Mouse (Mus musculus) forebrain, postnatal 0 days (tissue): ENCODE data around the gene Olfr57. TPM values are rescaled to one million over a fixed set of nuclear protein-coding genes. Genes with fewer than 3 reads are reported as not detected.
"Not testable (repeated sequence)": the region's sequence is repeated elsewhere in the genome, so short reads cannot be mapped to it uniquely, and the experiment has no call there.

Experiments
- ATAC-seq: fragments of 200-750 bp; cut with Nextera tagmentation; 2 replicates; pipeline ENCODE4 v1.8.0; 2017; ENCODE audit warnings: mild to moderate bottlenecking, moderate library complexity
- DNase-seq: peaks from one replicate; pipeline ENCODE4 v3.0.0-alpha.2; 2015
- H3K27ac ChIP-seq: fragments of 300-500 bp; sonication (generic); 2 replicates; pipeline ENCODE4 v1.5.1; 2014; ENCODE audit warnings: low read depth, mild to moderate bottlenecking, antibody characterized with exemption, low read length, moderate library complexity, mixed read lengths
- H3K27me3 ChIP-seq: fragments of 300-500 bp; sonication (generic); 2 replicates; pipeline ENCODE4 v1.6.1; 2014; ENCODE audit warnings: mild to moderate bottlenecking, low read length, mixed read lengths; ENCODE audit not compliant: insufficient read depth
- H3K36me3 ChIP-seq: fragments of 300-500 bp; sonication (generic); 2 replicates; pipeline ENCODE4 v1.6.1; 2014; ENCODE audit warnings: mild to moderate bottlenecking, moderate library complexity; ENCODE audit not compliant: insufficient read depth
- H3K4me1 ChIP-seq: fragments of 300-500 bp; sonication (generic); 2 replicates; pipeline ENCODE4 v1.6.1; 2014; ENCODE audit warnings: antibody characterized with exemption; ENCODE audit not compliant: insufficient read depth
- H3K4me2 ChIP-seq: fragments of 300-500 bp; sonication (generic); 2 replicates; pipeline ENCODE4 v1.6.1; 2014; ENCODE audit warnings: low read depth, mild to moderate bottlenecking, moderate library complexity
- H3K4me3 ChIP-seq: fragments of 300-500 bp; sonication (generic); 2 replicates; pipeline ENCODE4 v1.5.1; 2014; ENCODE audit warnings: low read depth, low read length, mixed read lengths
- H3K9ac ChIP-seq: fragments of 300-500 bp; sonication (generic); 2 replicates; pipeline ENCODE4 v1.6.1; 2014; ENCODE audit warnings: mild to moderate bottlenecking
- H3K9me3 ChIP-seq: fragments of 300-500 bp; sonication (generic); 2 replicates; pipeline ENCODE4 v1.6.1; 2016; ENCODE audit warnings: low read length
- CTCF ChIP-seq: sonication (generic); IDR thresholded peaks from 2 replicates; pipeline ENCODE4 v1.5.1; 2016; ENCODE audit warnings: antibody characterized with exemption, control low read depth, low read depth
- WGBS: fragments of 180-500 bp; shearing (Covaris S2); extraction: QIAGEN DNeasy Blood & Tissue Kit; methylation state at CpG from one replicate; pipeline ENCODE4 v1.1.7; 2014; 5-methylcytosine and 5-hydroxymethylcytosine counted together
- polyA plus RNA-seq: library from polyadenylated mRNA; unstranded; fragments of >200 nt; fragmentation: Nextera tagmentation; extraction: Ambion mirVana; gene quantifications from 2 replicates; pipeline ENCODE4 v1.2.1, GENCODE M21; 2015
- total RNA-seq: library from RNA; depleted of rRNA; stranded (reverse); fragments of >200 nt; gene quantifications from 2 replicates; pipeline ENCODE4 v1.2.3, GENCODE M21; 2014; rRNA removed

Olfr57 gene
- total RNA-seq (not detected in 2 replicates), polyA plus RNA-seq (0.21 and 0.39 TPM in 2 replicates)

DNA sequence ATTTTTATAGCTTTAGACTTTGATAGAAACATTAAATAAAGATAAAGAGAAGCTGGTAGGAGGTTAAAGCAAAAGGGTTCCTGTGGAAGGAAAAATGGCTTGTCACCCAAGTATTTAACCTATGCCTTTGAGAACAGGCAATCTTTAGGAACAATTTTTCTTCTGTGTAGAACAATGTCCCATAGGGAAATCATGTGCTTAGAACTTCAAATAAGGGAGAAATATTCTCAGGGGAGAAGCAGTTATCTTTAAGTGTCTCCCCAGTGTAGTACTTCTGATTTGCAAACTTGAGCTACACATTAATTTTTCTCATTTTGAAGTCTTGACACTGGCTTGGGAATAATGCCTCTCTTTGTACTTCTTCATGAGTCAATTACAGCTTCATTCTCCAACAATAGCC is at the start of gene Olfr57:
TSS of gene Olfr57 (plus strand) at position 301 of the 400 bp plus-strand sequence.
- Histone ChIP-seq H3K27ac (no peak within 1 kb of the TSS), H3K36me3 (no peaks in the 10 kb centered on the region), H3K4me2 (no peak within 1 kb of the TSS), H3K9ac (no peak within 1 kb of the TSS), H3K9me3 (no peaks in the 10 kb centered on the region), H3K4me3 (no peak within 1 kb of the TSS), H3K4me1 (no peaks in the 10 kb centered on the region), H3K27me3 (no peaks in the 10 kb centered on the region)
- no peak for TF ChIP-seq CTCF
- DNase-seq (no peak), ATAC-seq (no peak)

DNA sequence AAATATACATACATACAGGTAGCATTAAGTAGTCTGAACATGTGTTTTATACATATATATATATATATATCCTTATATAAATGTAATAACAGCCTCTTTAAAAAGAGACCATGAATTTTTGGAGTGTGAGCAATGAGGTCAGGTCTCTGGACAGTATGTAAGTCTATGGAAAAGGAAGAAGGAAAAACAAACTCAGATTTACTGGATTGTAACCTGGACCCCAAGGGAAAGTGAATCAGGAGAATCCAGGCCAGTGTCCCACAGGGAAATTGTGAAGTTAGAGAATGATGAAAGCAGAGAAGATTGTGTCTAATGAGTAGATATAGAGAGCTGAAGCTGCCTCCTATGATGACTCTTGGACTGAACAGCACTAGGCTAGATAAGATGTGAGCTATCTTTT is 47.8 kb upstream of the Olfr57 start, which contains the start of gene Olfr1352:
TSS of gene Olfr1352 (plus strand) at position 301 of the 400 bp plus-strand sequence.
- H3K9ac ChIP-seq = no peak within 1 kb of the TSS
- H3K36me3 ChIP-seq = no peaks in the 10 kb centered on the region
- H3K4me3 ChIP-seq = no peak within 1 kb of the TSS
- no peaks in the 10 kb centered on the region for H3K9me3 ChIP-seq
- no peaks in the 10 kb centered on the region for H3K27me3 ChIP-seq
- no peak within 1 kb of the TSS for H3K27ac ChIP-seq
- no peak for TF ChIP-seq CTCF
- H3K4me1 ChIP-seq = no peaks in the 10 kb centered on the region
- ATAC-seq (no peak), DNase-seq (no peak)
- no peak within 1 kb of the TSS for H3K4me2 ChIP-seq

DNA sequence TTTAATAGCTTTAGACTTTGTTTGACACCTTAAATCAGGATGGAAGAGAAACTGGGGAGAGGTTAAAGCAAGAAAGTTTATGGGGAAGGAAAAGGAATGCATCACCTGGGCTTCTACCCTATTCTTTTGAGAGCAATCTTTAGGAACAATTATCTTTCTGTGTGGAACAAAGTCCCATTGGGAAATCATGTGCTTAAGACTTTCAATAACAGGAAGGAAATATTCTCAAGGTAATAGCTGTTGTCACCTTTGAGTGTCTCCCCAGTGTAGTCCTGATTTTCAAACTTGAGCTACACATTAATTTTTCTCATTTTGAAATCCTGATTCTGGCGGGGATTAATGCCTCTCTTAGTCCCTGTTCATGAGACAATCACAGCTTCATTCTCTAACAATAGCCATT is 16.4 kb upstream of the Olfr57 start, which contains the start of gene Olfr1351:
TSS of gene Olfr1351 (plus strand) at position 301 of the 400 bp plus-strand sequence.
- WGBS = 74% methylated on average over 1 of the region's 1 CpGs
- H3K36me3 ChIP-seq = no peaks in the 10 kb centered on the region

DNA sequence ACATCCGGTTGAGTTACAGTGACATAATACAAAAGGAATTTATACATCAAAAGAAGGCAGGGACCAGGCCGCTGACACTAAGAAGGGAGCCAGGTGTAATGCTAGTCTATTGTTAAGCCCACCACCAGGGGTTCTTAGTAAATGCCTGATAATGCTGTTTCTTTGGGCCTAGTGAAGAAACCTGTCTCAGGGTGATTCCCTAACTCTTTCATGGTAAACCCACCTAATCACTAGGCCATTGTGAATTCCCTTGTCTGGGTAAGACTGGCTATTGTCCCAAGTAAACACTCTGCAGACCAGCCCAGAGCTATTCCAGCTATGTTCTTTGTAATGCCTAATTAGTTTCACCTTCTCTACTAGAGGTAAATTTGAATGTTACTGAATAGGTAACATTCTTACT is 13.9 kb downstream of the Olfr57 start:
- H3K27ac ChIP-seq, H3K4me1 ChIP-seq, H3K27me3 ChIP-seq, ATAC-seq, H3K4me3 ChIP-seq, DNase-seq, H3K36me3 ChIP-seq, H3K4me2 ChIP-seq, H3K9ac ChIP-seq, H3K9me3 ChIP-seq: not testable (repeated sequence)
- 74% methylated on average over 2 of the region's 2 CpGs for WGBS

More for the DNA sequence above, 16.4 kb upstream of the Olfr57 start, which contains the start of gene Olfr1351:
- H3K9ac ChIP-seq = no peak within 1 kb of the TSS
- no peaks in the 10 kb centered on the region for H3K27me3 ChIP-seq
- ATAC-seq (no peak), DNase-seq (no peak)
- no peak within 1 kb of the TSS for H3K27ac ChIP-seq
- no peak for TF ChIP-seq CTCF
- H3K9me3 ChIP-seq = no peaks in the 10 kb centered on the region
- H3K4me2 ChIP-seq = no peak within 1 kb of the TSS
- H3K4me3 ChIP-seq = no peak within 1 kb of the TSS
- no peaks in the 10 kb centered on the region for H3K4me1 ChIP-seq

DNA sequence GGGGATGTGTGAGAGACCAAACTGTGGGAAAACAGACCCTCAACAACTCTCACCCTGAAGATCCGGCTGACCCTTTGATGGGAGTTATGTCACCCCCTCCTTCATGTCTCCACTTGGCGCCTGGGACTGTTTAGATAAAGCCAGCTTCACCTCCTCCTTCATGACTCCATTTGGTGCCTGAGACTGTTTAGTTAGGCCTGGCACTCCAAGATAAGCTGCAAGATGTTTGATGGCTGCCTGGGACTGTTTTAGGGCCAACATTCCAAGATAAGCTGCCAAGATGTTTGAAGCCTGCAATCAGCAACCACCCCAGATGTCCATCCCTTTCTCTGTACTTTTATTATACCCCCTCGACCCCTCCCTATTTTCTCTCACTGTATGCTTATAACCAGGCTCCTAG is 28.8 kb downstream of the Olfr57 start:
- H3K4me2 ChIP-seq, H3K27me3 ChIP-seq, H3K27ac ChIP-seq, DNase-seq, H3K4me3 ChIP-seq, H3K9ac ChIP-seq, H3K4me1 ChIP-seq, ATAC-seq: not testable (repeated sequence)
- peaks cover 11% of the 10 kb centered on the region for H3K36me3 ChIP-seq
- WGBS = 87% methylated on average over 3 of the region's 3 CpGs
- H3K9me3 ChIP-seq = peaks cover 15% of the 10 kb centered on the region; the same call in 1 of the 2 replicates

Other genes starting within 250 kb of the Olfr57 start
- gene Slc1a6, start 248.2 kb upstream of the Olfr57 start, total RNA-seq = 16.6 and 19.1 TPM in 2 replicates
- gene Slc1a6, start 248.2 kb upstream of the Olfr57 start, polyA plus RNA-seq = 10.7 and 15.5 TPM in 2 replicates
- not detected in 2 replicates for gene Olfr1356, start 176.6 kb upstream of the Olfr57 start, total RNA-seq
- not detected in 2 replicates for gene Olfr1356, start 176.6 kb upstream of the Olfr57 start, polyA plus RNA-seq
- not detected in 2 replicates for gene Olfr1355, start 153.2 kb upstream of the Olfr57 start, total RNA-seq
- gene Olfr1355, start 153.2 kb upstream of the Olfr57 start, polyA plus RNA-seq = not detected in 2 replicates
- gene Olfr1354, start 115.6 kb upstream of the Olfr57 start, total RNA-seq = not detected in 2 replicates
- gene Olfr1354, start 115.6 kb upstream of the Olfr57 start, polyA plus RNA-seq = not detected in 2 replicates
- not detected in 2 replicates for gene Olfr8, start 78.1 kb upstream of the Olfr57 start, total RNA-seq
- gene Olfr8, start 78.1 kb upstream of the Olfr57 start, polyA plus RNA-seq = not detected in 2 replicates
- not detected in 2 replicates for gene Olfr1353, start 65.4 kb upstream of the Olfr57 start, total RNA-seq
- gene Olfr1353, start 65.4 kb upstream of the Olfr57 start, polyA plus RNA-seq = not detected in 2 replicates
- gene Olfr1352, start 47.7 kb upstream of the Olfr57 start, total RNA-seq = not detected in 2 replicates
- gene Olfr1352, start 47.7 kb upstream of the Olfr57 start, polyA plus RNA-seq = not detected in 2 replicates
- not detected in 2 replicates for gene Olfr1351, start 16.3 kb upstream of the Olfr57 start, total RNA-seq
- not detected in 2 replicates for gene Olfr1351, start 16.3 kb upstream of the Olfr57 start, polyA plus RNA-seq
- 35.5 and 47.4 TPM in 2 replicates for gene 2610008E11Rik, start 68.9 kb downstream of the Olfr57 start, total RNA-seq
- 16.5 and 24.9 TPM in 2 replicates for gene 2610008E11Rik, start 68.9 kb downstream of the Olfr57 start, polyA plus RNA-seq
- gene Vmn2r80, start 120.0 kb downstream of the Olfr57 start, total RNA-seq = not detected in 2 replicates
- not detected in 2 replicates for gene Vmn2r80, start 120.0 kb downstream of the Olfr57 start, polyA plus RNA-seq
- gene Vmn2r81, start 219.0 kb downstream of the Olfr57 start, total RNA-seq = not detected in 2 replicates
- gene Vmn2r81, start 219.0 kb downstream of the Olfr57 start, polyA plus RNA-seq = not detected in 2 replicates